Mouse (Mus musculus) thymus, adult 2 months (tissue): ENCODE data around the gene Pmpca. TPM values are rescaled to one million over a fixed set of nuclear protein-coding genes. Genes with fewer than 3 reads are reported as not detected.
A peak's percentile ranks its signal among the peaks of the same experiment; 100 is the strongest.

Source experiments
- DNase-seq: peaks from one replicate; pipeline ENCODE4 v3.0.0; 2021
- H3K27ac ChIP-seq: fragments of 200-500 bp; 2 replicates; pipeline ENCODE4 v1.5.1; 2012; ENCODE audit warnings: low read length, control low read depth; ENCODE audit not compliant: control insufficient read depth, insufficient read depth
- H3K27me3 ChIP-seq: fragments of 200-500 bp; 2 replicates; pipeline ENCODE4 v1.6.1; 2012; ENCODE audit warnings: mild to moderate bottlenecking, low read length, moderate library complexity, mixed read lengths; ENCODE audit not compliant: control insufficient read depth, insufficient read depth
- H3K36me3 ChIP-seq: fragments of 200-500 bp; 2 replicates; pipeline ENCODE4 v1.6.1; 2012; ENCODE audit warnings: mild to moderate bottlenecking, low read length, moderate library complexity; ENCODE audit not compliant: control insufficient read depth, insufficient read depth
- H3K4me1 ChIP-seq: fragments of 200-500 bp; replicated peaks from 2 replicates; pipeline ENCODE4 v1.6.1; 2012; ENCODE audit warnings: low read length; ENCODE audit not compliant: control insufficient read depth, insufficient read depth
- H3K4me3 ChIP-seq: fragments of 200-500 bp; 2 replicates; pipeline ENCODE4 v1.5.1; 2012; ENCODE audit warnings: mild to moderate bottlenecking, low read length, control low read depth, moderate library complexity; ENCODE audit not compliant: control insufficient read depth, insufficient read depth
- CTCF ChIP-seq: fragments of 200-500 bp; IDR thresholded peaks from 2 replicates; pipeline ENCODE4 v1.5.1; 2012; ENCODE audit warnings: mild to moderate bottlenecking, control low read depth, low read length, moderate library complexity, borderline replicate concordance; ENCODE audit not compliant: control insufficient read depth, poor library complexity, insufficient read depth; ENCODE audit errors: extremely low read depth
- POLR2A ChIP-seq: fragments of 200-500 bp; IDR thresholded peaks from 2 replicates; pipeline ENCODE4 v1.6.1; 2012; ENCODE audit warnings: mild to moderate bottlenecking, low read length, control low read depth, moderate library complexity; ENCODE audit not compliant: control insufficient read depth, poor library complexity, insufficient read depth; ENCODE audit errors: extremely low read depth
- WGBS: fragments of 180-500 bp; shearing (Covaris S2); methylation state at CpG from one replicate; pipeline ENCODE4 v1.1.7; 2018; 5-methylcytosine and 5-hydroxymethylcytosine counted together
- polyA plus RNA-seq: library from polyadenylated mRNA; depleted of rRNA; stranded (reverse); fragments of >200 nt; gene quantifications from 2 replicates; pipeline ENCODE4 v1.2.3, GENCODE M21; 2012

Gene Pmpca
- polyA plus RNA-seq, 1 experiment: 55.2 TPM

DNA sequence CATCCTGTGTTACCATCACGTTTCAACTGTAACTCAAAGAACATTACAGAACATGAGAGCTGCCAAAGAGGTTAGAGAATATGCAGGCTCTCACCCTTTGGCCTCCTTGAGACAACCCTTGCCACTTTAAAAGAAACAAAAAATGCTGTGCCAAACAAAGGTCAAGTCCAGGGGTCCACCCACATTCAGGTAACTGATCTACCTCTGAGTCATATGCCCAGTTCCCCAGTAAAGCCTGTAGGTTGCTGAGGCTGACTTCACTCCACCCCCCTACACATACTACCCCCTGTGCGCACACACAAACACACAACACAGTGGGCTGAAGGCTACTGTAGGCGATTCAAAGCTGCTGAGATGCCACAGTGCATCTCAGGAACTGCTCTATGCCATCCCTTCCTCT, 1.4 kb upstream of the Pmpca start:
- 60% methylated on average over 3 of the region's 3 CpGs for WGBS
- TF ChIP-seq POLR2A (no peak), CTCF (no peak)
- H3K4me3 ChIP-seq: no peak overlapping the region
- H3K4me1 ChIP-seq: peaks cover 16% of the 10 kb centered on the region
- H3K27ac ChIP-seq: no peak overlapping the region
- no peaks in the 10 kb centered on the region for H3K27me3 ChIP-seq
- no peak for DNase-seq
- H3K36me3 ChIP-seq: peaks cover 50% of the 10 kb centered on the region

DNA sequence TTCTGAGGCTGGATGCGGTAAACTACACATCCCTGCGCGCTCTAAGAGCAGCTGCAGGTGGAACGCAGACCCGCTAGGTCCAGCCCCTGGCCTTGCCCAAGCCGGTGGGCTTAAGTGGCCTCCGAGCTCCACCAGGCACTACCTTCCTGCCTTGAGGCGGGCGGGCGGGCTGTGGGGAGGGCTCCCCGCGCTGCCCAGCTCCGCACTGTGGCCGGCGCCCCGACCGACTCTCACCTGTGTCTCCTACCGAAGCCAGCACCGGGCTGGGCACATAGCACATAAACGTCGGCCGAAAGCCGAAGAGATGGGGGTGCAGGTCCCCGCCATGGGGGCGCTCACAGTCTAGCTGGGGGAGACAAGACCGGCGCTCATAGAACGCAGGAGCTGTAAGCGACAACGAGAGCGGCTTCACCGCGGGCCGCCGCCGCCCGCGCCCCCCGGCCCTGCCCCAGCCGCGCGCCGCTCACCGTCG, 421 bp upstream of the Pmpca start:
- Histone ChIP-seq H3K4me3 (peak overlapping the region; percentile 86), H3K36me3 (peaks cover 56% of the 10 kb centered on the region), H3K27me3 (no peaks in the 10 kb centered on the region), H3K4me1 (peaks cover 16% of the 10 kb centered on the region), H3K27ac (no peak overlapping the region)
- TF ChIP-seq CTCF (no peak), POLR2A (no peak)
- no peak for DNase-seq
- under 1% methylated on average over 45 of the region's 45 CpGs for WGBS

DNA sequence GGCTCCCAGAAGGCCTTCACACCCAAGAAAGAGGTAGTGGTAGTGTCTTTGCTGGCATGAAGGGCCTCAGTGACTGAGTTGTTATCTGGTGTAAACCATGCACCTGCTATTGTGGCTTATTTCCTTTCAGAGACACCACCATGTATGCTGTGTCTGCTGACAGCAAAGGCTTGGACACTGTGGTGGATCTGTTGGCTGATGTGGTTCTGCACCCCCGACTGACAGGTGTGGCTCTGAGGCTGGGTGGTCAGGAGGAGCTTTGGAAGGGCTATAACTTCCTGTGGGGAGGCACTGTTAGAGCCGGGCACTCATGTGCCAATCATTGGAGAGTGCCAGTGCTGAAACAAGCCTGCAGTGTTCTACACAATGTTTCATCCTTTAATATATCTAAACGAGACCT, 1.8 kb downstream of the Pmpca start:
- TF ChIP-seq CTCF: no peak
- no peak for TF ChIP-seq POLR2A
- H3K27me3 ChIP-seq: no peaks in the 10 kb centered on the region
- WGBS: 49% methylated on average over 3 of the region's 3 CpGs
- H3K4me1 ChIP-seq: peaks cover 16% of the 10 kb centered on the region
- H3K27ac ChIP-seq: no peak overlapping the region
- H3K4me3 ChIP-seq: no peak overlapping the region
- no peak for DNase-seq
- peaks cover 57% of the 10 kb centered on the region for H3K36me3 ChIP-seq

DNA sequence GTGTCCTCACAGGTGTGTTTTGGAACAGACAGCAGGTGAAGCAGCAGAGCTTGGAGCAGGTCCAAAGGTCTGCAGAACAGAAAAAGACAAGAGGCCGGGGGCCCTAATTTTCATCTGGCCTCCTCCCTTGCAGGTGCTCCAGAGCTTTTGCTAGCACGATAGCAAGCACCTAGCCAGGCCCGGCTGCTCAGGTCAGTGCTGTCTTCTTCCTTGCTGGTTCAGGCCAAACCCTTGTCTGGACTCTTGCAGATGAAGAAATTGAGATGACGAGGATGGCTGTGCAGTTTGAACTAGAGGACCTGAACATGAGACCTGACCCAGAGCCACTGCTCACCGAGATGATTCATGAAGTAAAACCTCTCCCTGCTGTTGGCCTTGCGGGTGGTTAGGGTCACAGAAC, 2.5 kb downstream of the Pmpca start:
- no peaks in the 10 kb centered on the region for H3K27me3 ChIP-seq
- 97% methylated on average over 6 of the region's 6 CpGs for WGBS
- no peak overlapping the region for H3K27ac ChIP-seq
- peaks cover 57% of the 10 kb centered on the region for H3K36me3 ChIP-seq
- no peak overlapping the region for H3K4me3 ChIP-seq
- TF ChIP-seq CTCF: no peak
- no peak for TF ChIP-seq POLR2A
- DNase-seq: no peak
- peaks cover 16% of the 10 kb centered on the region for H3K4me1 ChIP-seq

DNA sequence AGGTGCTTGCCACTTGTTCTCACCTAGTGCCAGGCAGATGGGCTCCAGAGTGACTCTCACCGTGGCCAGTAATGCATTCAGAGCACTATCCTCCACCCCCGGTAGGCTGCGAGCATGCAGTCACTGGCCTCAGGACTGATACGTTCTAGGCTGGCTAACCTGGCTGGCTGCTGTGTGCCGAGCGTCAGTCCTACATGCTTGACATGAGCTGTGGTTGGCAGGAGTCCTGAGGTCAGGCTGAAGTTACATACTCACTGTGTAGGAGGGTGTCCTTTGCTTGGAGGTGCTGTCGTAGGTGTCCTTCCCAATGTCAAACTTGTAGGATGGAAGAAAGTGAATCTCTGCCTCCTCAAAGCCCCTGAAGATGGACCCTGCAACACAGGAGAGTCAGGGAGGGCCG, 9.8 kb downstream of the Pmpca start:
- DNase-seq: no peak
- H3K36me3 ChIP-seq: peaks cover 62% of the 10 kb centered on the region

DNA sequence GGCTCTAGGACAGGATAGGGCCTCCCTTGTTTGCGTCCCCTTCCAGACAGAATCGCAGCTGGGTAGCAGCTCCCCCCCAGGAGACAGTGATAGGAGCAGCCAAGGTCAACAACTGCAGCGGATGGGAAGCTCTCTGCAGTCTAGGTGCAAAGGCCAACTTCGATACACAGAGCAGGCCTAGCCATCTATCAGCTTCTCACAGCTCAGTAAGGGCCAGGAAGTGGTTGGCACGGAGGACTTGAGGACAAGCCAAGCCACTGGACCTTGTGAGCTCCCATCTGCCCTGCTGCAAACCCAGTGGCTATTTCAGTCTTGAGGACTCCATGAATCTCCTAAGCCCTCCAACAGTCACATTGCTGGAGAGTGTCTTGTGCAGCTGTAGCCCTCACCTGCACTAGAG, 10.5 kb downstream of the Pmpca start:
- no peaks in the 10 kb centered on the region for H3K27me3 ChIP-seq
- no peak overlapping the region for H3K27ac ChIP-seq
- TF ChIP-seq POLR2A (no peak), CTCF (no peak)
- DNase-seq: no peak
- whole genome bisulfite sequencing: 93% methylated on average over 5 of the region's 5 CpGs
- H3K4me3 ChIP-seq: no peak overlapping the region
- H3K4me1 ChIP-seq: no peaks in the 10 kb centered on the region
- peaks cover 55% of the 10 kb centered on the region for H3K36me3 ChIP-seq

More for the DNA sequence above, 9.8 kb downstream of the Pmpca start:
- TF ChIP-seq CTCF (no peak), POLR2A (no peak)
- WGBS: 93% methylated on average over 8 of the region's 8 CpGs
- H3K4me3 ChIP-seq: no peak overlapping the region
- no peaks in the 10 kb centered on the region for H3K4me1 ChIP-seq
- no peak overlapping the region for H3K27ac ChIP-seq
- no peaks in the 10 kb centered on the region for H3K27me3 ChIP-seq

DNA sequence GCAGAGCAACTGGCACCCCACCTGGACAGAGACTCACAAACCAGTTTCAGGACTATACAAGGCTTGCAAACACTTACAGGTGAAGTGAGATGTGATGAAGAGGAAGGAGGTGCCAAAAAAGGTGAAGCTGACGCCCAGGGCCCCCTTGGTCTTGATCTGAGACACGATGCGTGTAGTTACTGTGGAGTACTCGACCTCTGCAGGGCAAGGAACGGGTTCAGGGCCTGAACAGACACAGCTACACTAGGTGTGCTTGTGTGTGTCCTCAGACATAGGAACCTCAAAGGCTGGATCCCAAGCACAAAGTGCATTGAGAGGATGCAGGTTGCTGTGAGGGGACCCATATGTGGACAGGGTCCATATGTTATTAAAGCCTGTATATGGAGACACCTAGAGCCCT, 11.2 kb downstream of the Pmpca start:
- Histone ChIP-seq H3K4me1 (no peaks in the 10 kb centered on the region), H3K27me3 (no peaks in the 10 kb centered on the region), H3K36me3 (peaks cover 49% of the 10 kb centered on the region), H3K27ac (no peak overlapping the region), H3K4me3 (no peak overlapping the region)
- TF ChIP-seq POLR2A (no peak), CTCF (no peak)
- WGBS: 94% methylated on average over 5 of the region's 5 CpGs
- no peak for DNase-seq
